Mouse (Mus musculus) lung, postnatal 0 days (tissue): ENCODE data around the gene Tmem132d.

Experiments
- CTCF ChIP-seq: IDR thresholded peaks from 2 replicates; pipeline ENCODE4 v1.5.1; 2016; ENCODE audit warnings: antibody characterized with exemption, mild to moderate bottlenecking
- EP300 ChIP-seq: IDR thresholded peaks from 2 replicates; pipeline ENCODE4 v1.6.1; 2016; ENCODE audit warnings: antibody characterized with exemption, mild to moderate bottlenecking, control low read depth

DNA sequence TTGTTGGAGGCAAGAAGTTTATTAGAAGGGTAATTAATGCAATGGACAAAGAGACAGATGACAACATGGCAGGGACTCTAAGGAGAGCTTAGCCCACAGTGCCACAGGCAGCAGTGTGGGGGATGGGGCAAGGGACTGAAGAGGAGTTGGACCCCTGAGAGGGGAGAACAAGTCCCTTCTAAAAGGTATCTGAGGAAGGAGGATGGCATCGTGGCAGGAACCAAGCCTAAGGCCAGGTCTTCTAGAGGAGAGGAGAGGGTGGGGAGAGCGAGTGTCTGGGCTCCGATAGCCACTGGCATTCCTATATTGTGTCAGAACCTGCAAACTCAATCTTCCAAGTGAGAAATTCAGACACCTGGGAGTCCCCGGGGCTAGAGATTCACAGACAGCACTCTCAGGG is 674.3 kb downstream of the Tmem132d start:
- TF ChIP-seq CTCF (no peak), EP300 (no peak)
